Mouse (Mus musculus): ENCODE data around the gene Rdh12. TPM values are rescaled to one million over a fixed set of nuclear protein-coding genes. Genes with fewer than 3 reads are reported as not detected.

Rdh12 gene
- polyA plus RNA-seq, 1 experiment from 2014 or later: 1.8 TPM

Other genes starting within 250 kb of the Rdh12 start
- gene Tmem229b, start 201.3 kb upstream of the Rdh12 start, polyA plus RNA-seq (2014; fragmentation: Nextera tagmentation; extraction: Ambion mirVana): 7.3 and 7.9 TPM in 2 replicates
- 6.9 and 8.4 TPM in 2 replicates for gene Plekhh1, start 179.8 kb upstream of the Rdh12 start, polyA plus RNA-seq (2014; fragmentation: Nextera tagmentation; extraction: Ambion mirVana)
- 29.9 and 30.0 TPM in 2 replicates for gene Pigh, start 119.3 kb upstream of the Rdh12 start, polyA plus RNA-seq (2014; fragmentation: Nextera tagmentation; extraction: Ambion mirVana)
- 4.5 and 4.9 TPM in 2 replicates for gene Arg2, start 78.1 kb upstream of the Rdh12 start, polyA plus RNA-seq (2014; fragmentation: Nextera tagmentation; extraction: Ambion mirVana)
- gene Vti1b, start 36.2 kb upstream of the Rdh12 start, polyA plus RNA-seq (2014; fragmentation: Nextera tagmentation; extraction: Ambion mirVana): 88.3 and 97.8 TPM in 2 replicates
- 25.4 and 26.3 TPM in 2 replicates for gene Rdh11, start 16.6 kb upstream of the Rdh12 start, polyA plus RNA-seq (2014; fragmentation: Nextera tagmentation; extraction: Ambion mirVana)
- gene Zfyve26, start 87.4 kb downstream of the Rdh12 start, polyA plus RNA-seq (2014; fragmentation: Nextera tagmentation; extraction: Ambion mirVana): 16.1 and 18.0 TPM in 2 replicates
- 8.0 and 8.1 TPM in 2 replicates for gene Rad51b, start 88.4 kb downstream of the Rdh12 start, polyA plus RNA-seq (2014; fragmentation: Nextera tagmentation; extraction: Ambion mirVana)

All from forebrain, embryonic 11.5 days (tissue).